Mouse (Mus musculus) heart, embryonic 10.5 days (tissue): Measurements from ENCODE around the gene Lhfpl2. TPM values are rescaled to one million over a fixed set of nuclear protein-coding genes. Genes with fewer than 3 reads are reported as not detected.

Experiments used
- DNase-seq: peaks from one replicate; pipeline ENCODE4 v3.0.0-alpha.2; 2017; ENCODE audit warnings: low spot score
- H3K27ac ChIP-seq: fragments of 300-500 bp; sonication (generic); 2 replicates; pipeline ENCODE4 v1.5.1; 2016; ENCODE audit warnings: mild to moderate bottlenecking
- H3K27me3 ChIP-seq: fragments of 300-500 bp; sonication (generic); 2 replicates; pipeline ENCODE4 v1.6.1; 2016; ENCODE audit warnings: mild to moderate bottlenecking; ENCODE audit not compliant: poor library complexity, insufficient read depth, severe bottlenecking
- H3K36me3 ChIP-seq: fragments of 300-500 bp; sonication (generic); 2 replicates; pipeline ENCODE4 v1.6.1; 2016; ENCODE audit warnings: mild to moderate bottlenecking, moderate library complexity
- H3K4me1 ChIP-seq: fragments of 300-500 bp; sonication (generic); 2 replicates; pipeline ENCODE4 v1.6.1; 2016; ENCODE audit warnings: mild to moderate bottlenecking
- H3K4me3 ChIP-seq: fragments of 300-500 bp; sonication (generic); 2 replicates; pipeline ENCODE4 v1.5.1; 2016; ENCODE audit warnings: mild to moderate bottlenecking, moderate library complexity
- H3K9me3 ChIP-seq: fragments of 300-500 bp; sonication (generic); 2 replicates; pipeline ENCODE4 v1.6.1; 2016; ENCODE audit warnings: mild to moderate bottlenecking, moderate library complexity
- WGBS: fragments of 180-500 bp; shearing (Covaris S2); methylation state at CpG from one replicate; pipeline ENCODE4 v1.1.7; 2016; 5-methylcytosine and 5-hydroxymethylcytosine counted together
- polyA plus RNA-seq: library from polyadenylated mRNA; unstranded; fragments of >200 nt; fragmentation: Nextera tagmentation; extraction: Ambion mirVana; gene quantifications from 2 replicates; pipeline ENCODE4 v1.2.1, GENCODE M21; 2016

The Lhfpl2 gene
- polyA plus RNA-seq, 1 experiment from 2014 or later = 33.6 TPM

DNA sequence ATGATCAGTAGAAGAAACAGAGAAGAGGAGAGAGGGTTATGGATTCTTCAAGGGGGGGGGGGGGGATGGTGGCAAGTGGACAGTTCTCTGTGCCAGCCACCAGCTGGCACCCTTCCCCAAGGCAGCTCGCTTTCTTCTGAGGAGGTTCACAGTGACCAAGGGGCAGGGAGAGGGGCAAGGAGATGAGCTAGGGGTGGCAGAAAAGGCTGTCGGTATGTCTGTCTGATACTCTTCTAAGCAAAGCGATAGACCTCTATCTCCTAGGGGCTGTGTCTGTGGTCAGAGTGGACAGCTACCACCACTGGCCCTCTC is 12.7 kb downstream of the Lhfpl2 start:
- WGBS = 86% methylated on average over 3 of the region's 3 CpGs
- Histone ChIP-seq H3K27ac (no peak overlapping the region), H3K4me3 (no peak overlapping the region), H3K4me1 (peaks cover 65% of the 10 kb centered on the region), H3K36me3 (peaks cover 10% of the 10 kb centered on the region; the same call in 1 of the 2 replicates), H3K9me3 (no peaks in the 10 kb centered on the region), H3K27me3 (peaks cover 56% of the 10 kb centered on the region)
- no peak for DNase-seq

DNA sequence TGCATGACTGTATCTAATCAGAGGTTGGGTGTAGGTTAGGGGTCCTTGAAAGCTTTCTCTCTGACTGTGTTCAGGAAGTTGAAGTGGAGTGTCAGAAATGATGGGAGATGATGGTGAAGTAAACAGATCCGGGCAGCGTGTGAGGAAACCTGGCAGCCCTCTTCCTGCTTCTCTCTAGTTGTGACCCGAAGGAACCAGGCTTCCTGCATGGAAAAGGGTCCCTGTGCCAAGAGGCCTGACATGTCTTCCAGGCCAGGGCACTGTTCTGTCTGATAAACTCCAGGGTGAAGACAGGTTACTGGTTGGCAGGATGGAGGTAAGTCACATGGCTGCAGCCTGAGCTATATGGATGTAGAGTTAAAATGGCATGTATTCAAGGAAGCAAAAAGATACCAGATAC is 13.3 kb downstream of the Lhfpl2 start:
- no peaks in the 10 kb centered on the region for H3K9me3 ChIP-seq
- no peak for DNase-seq
- H3K27me3 ChIP-seq = peaks cover 60% of the 10 kb centered on the region
- WGBS = 68% methylated on average over 3 of the region's 3 CpGs
- H3K4me3 ChIP-seq = no peak overlapping the region
- peaks cover 64% of the 10 kb centered on the region for H3K4me1 ChIP-seq
- no peak overlapping the region for H3K27ac ChIP-seq
- H3K36me3 ChIP-seq = peaks cover 10% of the 10 kb centered on the region; the same call in 1 of the 2 replicates

DNA sequence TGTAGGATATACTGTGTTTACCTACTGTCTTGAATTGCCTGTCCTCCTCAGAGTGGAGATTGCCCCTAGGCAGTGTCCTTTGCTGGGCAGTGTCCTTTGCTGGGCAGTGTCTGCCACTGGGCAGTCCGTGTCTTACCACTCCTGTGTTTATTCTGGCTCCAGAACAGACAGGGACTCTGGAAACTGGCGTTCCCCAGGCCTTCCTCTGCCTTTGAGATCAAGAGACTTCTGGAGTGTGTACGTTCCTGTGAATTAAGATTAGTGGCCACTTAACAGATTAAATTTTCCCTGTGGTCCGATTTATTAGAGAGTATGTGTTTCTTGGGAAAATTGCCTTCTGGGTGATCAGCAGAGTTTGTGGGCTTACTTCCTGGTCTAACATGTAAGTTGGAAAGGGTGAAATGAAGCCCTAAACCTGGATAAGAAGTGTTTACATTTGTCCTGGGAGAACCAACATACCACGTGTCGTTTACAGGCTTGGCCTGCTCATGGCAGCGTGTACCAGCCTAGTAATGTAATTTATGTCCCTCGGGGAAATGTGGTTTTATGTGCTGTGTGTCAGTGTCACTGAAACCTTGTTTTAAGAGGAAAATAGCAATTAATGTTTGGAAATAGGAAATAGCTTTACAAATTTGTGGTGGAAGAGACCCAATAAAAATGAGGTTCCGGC is 15.6 kb downstream of the Lhfpl2 start:
- peaks cover 52% of the 10 kb centered on the region for H3K27me3 ChIP-seq
- peaks cover 10% of the 10 kb centered on the region; the same call in 1 of the 2 replicates for H3K36me3 ChIP-seq
- peaks cover 61% of the 10 kb centered on the region for H3K4me1 ChIP-seq
- no peak for DNase-seq
- no peak overlapping the region for H3K4me3 ChIP-seq
- H3K9me3 ChIP-seq = no peaks in the 10 kb centered on the region
- WGBS = 54% methylated on average over 9 of the region's 9 CpGs
- H3K27ac ChIP-seq = no peak overlapping the region

DNA sequence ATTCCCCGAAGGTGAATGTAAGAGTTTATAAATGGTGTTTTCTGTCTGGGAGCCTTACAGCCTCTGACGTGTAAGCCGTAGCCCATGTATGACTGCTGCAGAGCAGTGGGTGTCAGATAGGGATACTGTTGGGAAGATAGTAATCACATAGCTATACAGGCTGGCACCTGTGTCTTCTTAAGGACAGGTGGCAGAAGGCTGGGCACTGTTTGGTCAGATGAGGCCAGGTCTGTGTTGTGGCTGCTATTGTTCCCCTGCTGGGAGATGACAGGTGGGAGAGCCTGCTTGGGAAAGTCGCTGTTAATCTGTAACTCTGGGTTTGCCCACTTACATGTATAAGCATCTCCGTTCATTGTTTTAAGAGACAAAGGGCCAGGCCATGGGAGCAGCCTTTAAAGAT is 16.1 kb downstream of the Lhfpl2 start:
- Histone ChIP-seq H3K27ac (no peak overlapping the region), H3K36me3 (peaks cover 10% of the 10 kb centered on the region; the same call in 1 of the 2 replicates), H3K9me3 (no peaks in the 10 kb centered on the region), H3K27me3 (peaks cover 48% of the 10 kb centered on the region), H3K4me1 (peaks cover 55% of the 10 kb centered on the region), H3K4me3 (no peak overlapping the region)
- no peak for DNase-seq
- 68% methylated on average over 5 of the region's 5 CpGs for WGBS

DNA sequence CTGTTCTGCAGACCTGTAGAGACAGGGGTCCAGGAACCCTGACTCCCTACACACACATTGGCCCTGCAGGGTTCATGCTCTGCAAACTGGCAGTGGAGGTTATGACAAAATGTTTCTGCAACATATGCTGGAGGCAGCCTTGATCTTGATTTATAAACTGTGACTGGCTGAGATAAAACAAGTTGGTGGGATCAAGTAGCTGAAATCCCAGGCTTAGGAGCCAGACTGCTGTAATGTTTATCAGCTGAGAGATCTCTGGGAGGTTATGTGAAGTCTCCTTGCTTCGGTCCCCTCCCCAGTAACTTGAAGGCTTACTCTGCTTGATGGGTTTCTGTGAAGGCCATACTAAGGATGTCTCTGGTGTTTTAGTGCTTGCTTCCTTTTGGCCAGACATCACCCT is 17.6 kb downstream of the Lhfpl2 start:
- peaks cover 41% of the 10 kb centered on the region for H3K4me1 ChIP-seq
- 32% methylated on average over 1 of the region's 1 CpGs for WGBS
- no peak overlapping the region for H3K27ac ChIP-seq
- H3K27me3 ChIP-seq = peaks cover 38% of the 10 kb centered on the region
- H3K9me3 ChIP-seq = no peaks in the 10 kb centered on the region
- H3K4me3 ChIP-seq = no peak overlapping the region
- H3K36me3 ChIP-seq = peaks cover 22% of the 10 kb centered on the region
- DNase-seq = no peak

DNA sequence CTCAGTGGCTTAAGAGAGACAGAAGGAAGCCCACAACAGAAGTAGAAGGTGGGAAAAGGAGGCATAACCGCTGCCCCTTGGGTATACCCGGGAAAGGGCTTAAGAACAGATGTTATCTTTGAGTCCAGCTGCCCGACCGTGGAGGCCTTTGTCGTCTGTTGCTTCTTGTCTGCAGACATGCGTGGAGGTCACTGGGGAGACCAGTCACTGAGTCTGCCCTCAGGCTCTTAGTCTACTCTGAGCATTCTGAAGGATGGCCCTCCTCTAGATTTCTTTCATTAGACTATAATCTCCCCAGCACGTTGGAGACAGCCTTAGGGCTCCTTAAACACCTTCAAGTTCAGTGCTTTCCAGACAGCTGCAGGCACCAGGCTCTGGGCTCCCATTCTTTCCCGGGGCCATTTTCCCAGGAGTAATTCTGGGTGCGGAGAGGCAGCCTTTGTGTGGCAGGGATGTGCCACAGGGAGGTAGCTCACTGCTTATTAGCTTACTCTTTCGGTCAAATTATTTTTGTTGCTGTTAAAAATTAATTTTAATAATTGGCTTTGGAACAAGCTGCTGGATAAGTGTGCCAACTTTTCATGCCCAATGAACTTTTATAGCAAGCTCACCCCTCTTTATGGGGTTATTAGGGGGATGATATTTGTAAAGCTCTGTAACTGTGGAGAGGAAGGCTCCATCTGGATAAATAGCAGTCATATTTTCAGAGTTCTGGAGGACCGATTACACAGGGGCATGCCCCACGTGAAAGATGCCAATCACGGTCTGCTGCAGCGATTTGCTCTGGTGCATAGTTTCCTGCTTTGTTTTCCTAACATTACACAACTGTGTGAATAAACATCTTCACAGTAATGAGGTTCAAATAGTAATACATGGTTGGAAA is 19.8 kb downstream of the Lhfpl2 start:
- Histone ChIP-seq H3K4me1 (peaks cover 35% of the 10 kb centered on the region), H3K27ac (no peak overlapping the region), H3K9me3 (no peaks in the 10 kb centered on the region), H3K4me3 (no peak overlapping the region), H3K27me3 (peaks cover 17% of the 10 kb centered on the region; the same call in 1 of the 2 replicates), H3K36me3 (peaks cover 14% of the 10 kb centered on the region)
- no peak for DNase-seq
- 61% methylated on average over 14 of the region's 14 CpGs for WGBS

DNA sequence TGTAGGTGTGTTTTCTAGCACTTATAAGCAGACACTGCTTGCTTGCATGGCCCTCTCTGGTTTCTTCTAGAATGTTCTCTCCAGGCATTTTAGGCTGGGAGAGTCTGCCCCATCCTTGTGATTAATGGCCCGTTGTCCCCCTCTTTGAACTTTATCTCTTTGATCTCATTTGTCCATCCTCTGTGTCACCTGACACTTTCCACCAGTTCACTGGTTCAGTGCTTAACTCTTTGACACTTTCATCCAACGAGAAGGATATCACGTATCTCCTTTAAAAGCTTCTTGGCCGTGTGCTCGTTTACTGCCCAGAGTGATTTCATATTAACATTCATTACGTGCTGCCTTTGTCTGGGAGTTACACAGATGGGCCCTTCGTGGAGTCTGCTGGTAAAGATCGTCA is 25.6 kb downstream of the Lhfpl2 start:
- 57% methylated on average over 8 of the region's 8 CpGs for WGBS
- H3K4me3 ChIP-seq = no peak overlapping the region
- no peak for DNase-seq
- H3K36me3 ChIP-seq = peaks cover 29% of the 10 kb centered on the region
- 0 out of 2 replicates have a peak, but pooled peaks cover 4% of the 10 kb centered on the region for H3K27me3 ChIP-seq
- no peaks in the 10 kb centered on the region for H3K4me1 ChIP-seq
- H3K27ac ChIP-seq = no peak overlapping the region
- no peaks in the 10 kb centered on the region for H3K9me3 ChIP-seq

DNA sequence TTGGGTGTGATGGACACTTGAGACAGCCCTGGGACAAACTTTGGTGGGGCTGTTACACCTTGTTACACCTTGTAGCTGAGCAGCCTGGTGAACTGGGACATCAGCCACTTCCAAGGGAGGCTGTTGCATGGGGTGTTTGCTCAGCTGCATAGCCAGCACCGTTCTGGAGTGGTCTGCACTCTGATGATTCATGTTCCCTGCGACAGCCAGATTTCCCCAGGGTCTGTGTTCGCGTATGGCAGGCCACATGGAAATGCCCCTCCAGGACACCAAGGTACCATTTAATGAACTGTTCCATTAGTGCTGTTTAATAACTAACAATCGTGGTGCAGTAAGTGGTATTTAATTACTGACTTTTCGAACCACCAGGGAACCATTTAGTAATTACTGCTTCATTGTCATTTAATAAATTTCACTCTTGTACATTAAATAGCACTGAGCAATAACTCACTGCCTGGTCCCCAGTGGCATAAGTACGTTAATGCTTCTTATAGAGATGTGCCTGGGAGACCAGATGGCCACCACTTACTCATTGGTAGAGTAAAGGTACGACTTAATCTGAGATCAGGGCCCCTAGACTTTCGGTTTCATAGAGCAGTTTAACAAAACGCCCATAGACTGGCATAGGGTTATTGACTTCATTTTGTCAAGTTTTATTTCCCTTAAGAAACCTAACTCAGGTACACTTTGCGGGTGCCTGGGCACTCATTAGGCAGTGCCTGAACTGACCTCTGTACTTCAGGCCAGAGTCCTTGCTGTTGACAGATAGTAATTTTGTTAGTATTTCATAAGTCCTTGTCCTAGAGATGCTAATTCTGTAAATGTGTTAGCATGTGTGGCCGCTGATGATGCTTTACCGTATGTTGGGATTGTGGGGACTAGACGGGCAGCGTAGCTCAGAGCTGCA is 26.9 kb downstream of the Lhfpl2 start:
- H3K9me3 ChIP-seq = no peaks in the 10 kb centered on the region
- peaks cover 8% of the 10 kb centered on the region for H3K4me1 ChIP-seq
- DNase-seq = no peak
- 87% methylated on average over 15 of the region's 15 CpGs for WGBS
- H3K4me3 ChIP-seq = no peak overlapping the region
- no peak overlapping the region for H3K27ac ChIP-seq
- H3K36me3 ChIP-seq = peaks cover 24% of the 10 kb centered on the region
- H3K27me3 ChIP-seq = no peaks in the 10 kb centered on the region

DNA sequence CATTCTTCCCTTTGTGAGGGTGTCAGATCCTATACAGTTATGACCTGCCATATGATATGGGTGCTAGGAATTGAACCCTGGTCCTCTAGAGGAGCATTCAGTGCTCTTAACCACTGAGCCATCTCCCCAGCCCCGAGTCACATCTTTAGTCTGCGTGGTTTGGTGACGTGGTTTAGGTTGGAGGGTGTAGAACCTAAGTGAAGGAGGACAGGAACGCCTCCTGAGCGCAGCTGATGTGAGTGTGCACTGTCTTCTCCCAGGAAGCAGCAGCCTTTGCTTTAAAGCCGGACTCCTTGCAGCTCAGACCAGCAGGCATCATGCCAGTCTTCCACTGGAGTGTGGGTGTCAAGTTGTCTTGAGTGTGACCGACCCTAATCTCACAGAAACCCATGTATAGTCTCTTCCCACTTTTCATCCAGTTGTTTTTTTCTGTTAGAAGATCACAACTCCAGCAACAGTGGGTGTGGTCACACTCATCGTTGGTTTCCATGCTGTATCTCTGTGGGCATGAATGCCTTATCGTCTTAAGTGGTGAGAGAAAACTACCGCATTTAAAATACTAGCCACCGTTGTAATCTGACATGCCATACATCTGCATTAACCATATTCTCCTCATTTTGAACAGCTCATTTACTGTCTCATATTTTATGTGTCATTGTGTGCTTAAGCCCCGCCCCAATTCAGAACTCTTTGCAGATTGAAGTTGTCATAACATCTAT is 28.7 kb downstream of the Lhfpl2 start:
- 82% methylated on average over 12 of the region's 12 CpGs for WGBS
- H3K27ac ChIP-seq = no peak overlapping the region
- peaks cover 19% of the 10 kb centered on the region for H3K4me1 ChIP-seq
- H3K4me3 ChIP-seq = no peak overlapping the region
- no peaks in the 10 kb centered on the region for H3K9me3 ChIP-seq
- peaks cover 15% of the 10 kb centered on the region; the same call in 1 of the 2 replicates for H3K36me3 ChIP-seq
- H3K27me3 ChIP-seq = no peaks in the 10 kb centered on the region
- DNase-seq = no peak

DNA sequence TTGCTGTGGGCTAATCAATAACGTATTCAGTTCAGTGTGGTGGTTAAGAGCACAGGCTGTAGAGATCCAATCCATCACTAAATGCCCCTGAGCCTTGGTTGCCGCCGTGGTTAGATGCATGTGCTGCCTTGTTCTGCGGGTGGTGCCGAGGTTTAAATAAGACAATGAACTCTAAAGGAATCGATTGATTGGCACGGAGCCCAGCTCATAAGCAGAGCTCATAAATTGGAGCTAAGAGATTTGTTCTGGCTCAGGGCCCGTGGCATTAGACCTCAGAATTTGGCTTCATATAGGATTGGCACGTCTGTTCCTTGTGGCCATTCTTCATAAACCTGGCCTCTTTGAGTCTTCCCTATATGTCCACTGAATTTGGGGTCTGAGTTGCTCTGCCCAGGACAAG is 29.5 kb downstream of the Lhfpl2 start:
- DNase-seq = no peak
- no peak overlapping the region for H3K27ac ChIP-seq
- peaks cover 15% of the 10 kb centered on the region; the same call in 1 of the 2 replicates for H3K36me3 ChIP-seq
- H3K4me1 ChIP-seq = peaks cover 27% of the 10 kb centered on the region
- H3K9me3 ChIP-seq = no peaks in the 10 kb centered on the region
- H3K4me3 ChIP-seq = no peak overlapping the region
- H3K27me3 ChIP-seq = no peaks in the 10 kb centered on the region
- 83% methylated on average over 9 of the region's 9 CpGs for WGBS

DNA sequence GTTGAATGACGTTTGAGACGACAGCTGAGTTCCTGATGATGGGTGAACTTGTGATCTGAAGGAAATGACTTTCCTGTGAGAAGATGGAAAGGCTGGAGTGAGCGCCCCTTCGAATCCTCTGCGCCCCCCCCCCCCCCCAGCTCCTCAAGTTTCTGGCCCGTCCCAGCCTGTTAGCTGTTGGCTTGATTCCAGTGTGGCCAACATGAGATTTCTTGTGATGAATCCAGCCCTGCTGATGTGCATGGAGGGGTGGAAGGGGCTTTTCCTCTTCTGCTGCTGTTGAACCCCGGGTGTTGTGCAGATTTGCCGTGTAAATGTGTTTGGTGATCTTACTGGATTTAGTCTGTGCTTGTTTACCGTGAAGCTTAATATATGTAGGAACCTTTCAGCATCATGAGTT is 31.2 kb downstream of the Lhfpl2 start:
- no peaks in the 10 kb centered on the region for H3K9me3 ChIP-seq
- WGBS = 72% methylated on average over 9 of the region's 9 CpGs
- peaks cover 36% of the 10 kb centered on the region for H3K4me1 ChIP-seq
- H3K27ac ChIP-seq = no peak overlapping the region
- H3K36me3 ChIP-seq = peaks cover 15% of the 10 kb centered on the region; the same call in 1 of the 2 replicates
- no peak for DNase-seq
- H3K27me3 ChIP-seq = no peaks in the 10 kb centered on the region
- H3K4me3 ChIP-seq = no peak overlapping the region

DNA sequence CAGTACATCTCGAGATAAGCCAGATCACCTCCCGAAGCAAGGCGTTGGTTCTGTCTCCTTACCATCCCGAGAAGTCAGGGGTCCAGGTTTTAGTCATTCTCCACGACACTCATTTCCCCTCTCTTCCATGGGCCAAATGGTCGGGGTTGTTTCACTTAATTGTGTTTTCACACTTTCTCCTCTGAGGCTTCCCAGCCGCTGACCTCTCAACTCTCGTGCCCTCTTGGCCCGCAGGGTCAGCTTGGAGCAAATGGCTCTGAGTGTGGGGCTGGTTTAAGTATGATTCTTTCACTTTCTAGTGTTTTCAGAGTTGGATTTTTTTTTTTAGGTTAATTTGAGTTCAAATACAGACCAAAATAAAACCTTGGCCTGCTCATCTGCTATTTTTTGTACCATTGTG is 31.7 kb downstream of the Lhfpl2 start:
- no peaks in the 10 kb centered on the region for H3K27me3 ChIP-seq
- H3K36me3 ChIP-seq = peaks cover 15% of the 10 kb centered on the region; the same call in 1 of the 2 replicates
- no peak overlapping the region for H3K4me3 ChIP-seq
- 38% methylated on average over 9 of the region's 9 CpGs for WGBS
- H3K9me3 ChIP-seq = no peaks in the 10 kb centered on the region
- peaks cover 40% of the 10 kb centered on the region for H3K4me1 ChIP-seq
- no peak for DNase-seq
- H3K27ac ChIP-seq = no peak overlapping the region
